Mouse (Mus musculus) forebrain, embryonic 11.5 days (tissue): ENCODE results near the gene Scn9a. TPM values are rescaled to one million over a fixed set of nuclear protein-coding genes. Genes with fewer than 3 reads are reported as not detected.

Source experiments
- ATAC-seq: fragments of 200-750 bp; cut with Nextera tagmentation; replicated peaks from 2 replicates; pipeline ENCODE4 v1.8.0; 2017; ENCODE audit warnings: moderate TSS enrichment; ENCODE audit not compliant: low FRiP score
- DNase-seq: peaks from one replicate; pipeline ENCODE4 v3.0.0-alpha.2; 2017; ENCODE audit warnings: low spot score
- H3K27ac ChIP-seq: fragments of 300-500 bp; sonication (generic); 2 replicates; pipeline ENCODE4 v1.5.1; 2014; ENCODE audit warnings: low read depth, low read length
- H3K27me3 ChIP-seq: fragments of 300-500 bp; sonication (generic); 2 replicates; pipeline ENCODE4 v1.6.1; 2014; ENCODE audit warnings: mild to moderate bottlenecking, low read length, mixed read lengths; ENCODE audit not compliant: control insufficient read depth, insufficient read depth
- H3K36me3 ChIP-seq: fragments of 300-500 bp; sonication (generic); 2 replicates; pipeline ENCODE4 v1.6.1; 2014; ENCODE audit warnings: mild to moderate bottlenecking, low read length, moderate library complexity, mixed read lengths; ENCODE audit not compliant: control insufficient read depth, insufficient read depth
- H3K4me1 ChIP-seq: fragments of 300-500 bp; sonication (generic); replicated peaks from 2 replicates; pipeline ENCODE4 v1.6.1; 2014; ENCODE audit warnings: low read length, mixed read lengths; ENCODE audit not compliant: control insufficient read depth, insufficient read depth
- H3K4me2 ChIP-seq: fragments of 300-500 bp; sonication (generic); 2 replicates; pipeline ENCODE4 v1.6.1; 2014; ENCODE audit warnings: low read depth, mild to moderate bottlenecking, low read length, moderate library complexity, mixed read lengths; ENCODE audit not compliant: severe bottlenecking
- H3K4me3 ChIP-seq: fragments of 300-500 bp; sonication (generic); 2 replicates; pipeline ENCODE4 v1.5.1; 2014; ENCODE audit warnings: low read depth, low read length
- H3K9ac ChIP-seq: fragments of 300-500 bp; sonication (generic); 2 replicates; pipeline ENCODE4 v1.6.1; 2014; ENCODE audit warnings: low read length
- H3K9me3 ChIP-seq: fragments of 300-500 bp; sonication (generic); 2 replicates; pipeline ENCODE4 v1.6.1; 2016; ENCODE audit warnings: low read length, mixed read lengths; ENCODE audit not compliant: control insufficient read depth
- WGBS: fragments of 180-500 bp; shearing (Covaris S2); extraction: QIAGEN DNeasy Blood & Tissue Kit; methylation state at CpG from one replicate; pipeline ENCODE4 v1.1.7; 2014; 5-methylcytosine and 5-hydroxymethylcytosine counted together
- polyA plus RNA-seq: library from polyadenylated mRNA; unstranded; fragments of >200 nt; fragmentation: Nextera tagmentation; extraction: Ambion mirVana; gene quantifications from 2 replicates; pipeline ENCODE4 v1.2.1, GENCODE M21; 2014

The Scn9a gene
- polyA plus RNA-seq = 0.92 and 1.1 TPM in 2 replicates

GRCm38 (mm10) chr2:66634580-66635359 is at the start of gene Scn9a:
Gene Scn9a, minus strand, starts transcription at chr2:66634962.
- WGBS = 2% methylated on average over 28 of the region's 29 CpGs
- DNase-seq = peak; percentile 72
- Histone ChIP-seq H3K27ac (no peak within 1 kb of the TSS), H3K9me3 (no peaks in the 10 kb centered on the region), H3K4me3 (peak within 1 kb of the TSS; percentile 39), H3K4me2 (peak within 1 kb of the TSS; percentile 73), H3K36me3 (no peaks in the 10 kb centered on the region), H3K27me3 (no peaks in the 10 kb centered on the region; the same call in 1 of the 2 replicates), H3K4me1 (no peaks in the 10 kb centered on the region), H3K9ac (peak within 1 kb of the TSS; percentile 51)
- peak; percentile 88 for ATAC-seq

GRCm38 (mm10) chr2:66661988-66662387 is 27.2 kb upstream of the Scn9a start:
- H3K27me3 ChIP-seq = no peaks in the 10 kb centered on the region
- H3K4me1 ChIP-seq = no peaks in the 10 kb centered on the region
- DNase-seq = no peak
- no peaks in the 10 kb centered on the region for H3K36me3 ChIP-seq
- no peaks in the 10 kb centered on the region for H3K9me3 ChIP-seq
- 86% methylated on average over 1 of the region's 1 CpGs for WGBS
- no peak overlapping the region for H3K4me3 ChIP-seq
- no peak overlapping the region for H3K27ac ChIP-seq
- no peak overlapping the region for H3K9ac ChIP-seq
- no peak for ATAC-seq
- H3K4me2 ChIP-seq = no peak overlapping the region

GRCm38 (mm10) chr2:66656430-66656829 is 21.7 kb upstream of the Scn9a start:
- Histone ChIP-seq H3K4me1 (no peaks in the 10 kb centered on the region), H3K9me3 (no peaks in the 10 kb centered on the region), H3K27me3 (no peaks in the 10 kb centered on the region), H3K27ac (no peak overlapping the region), H3K4me2 (no peak overlapping the region), H3K4me3 (no peak overlapping the region), H3K9ac (no peak overlapping the region), H3K36me3 (no peaks in the 10 kb centered on the region)
- 89% methylated on average over 3 of the region's 3 CpGs for WGBS
- no peak for DNase-seq
- no peak for ATAC-seq

GRCm38 (mm10) chr2:66655431-66655830 is 20.7 kb upstream of the Scn9a start:
- WGBS = 87% methylated on average over 2 of the region's 2 CpGs
- no peaks in the 10 kb centered on the region for H3K27me3 ChIP-seq
- no peak for ATAC-seq
- no peak overlapping the region for H3K9ac ChIP-seq
- H3K36me3 ChIP-seq = no peaks in the 10 kb centered on the region
- no peak overlapping the region for H3K27ac ChIP-seq
- H3K4me3 ChIP-seq = no peak overlapping the region
- no peak overlapping the region for H3K4me2 ChIP-seq
- no peaks in the 10 kb centered on the region for H3K9me3 ChIP-seq
- no peaks in the 10 kb centered on the region for H3K4me1 ChIP-seq
- DNase-seq = peak; percentile 48

- peak; percentile 69; the same call in 1 of the 2 replicates for ATAC-seq
- no peaks in the 10 kb centered on the region for H3K4me1 ChIP-seq
- no peak for DNase-seq
- H3K9me3 ChIP-seq = no peaks in the 10 kb centered on the region
- H3K4me2 ChIP-seq = no peak overlapping the region
- H3K4me3 ChIP-seq = no peak overlapping the region
- no peak overlapping the region for H3K27ac ChIP-seq
- H3K9ac ChIP-seq = no peak overlapping the region
- H3K36me3 ChIP-seq = no peaks in the 10 kb centered on the region
- 29% methylated on average over 5 of the region's 5 CpGs for WGBS
- no peaks in the 10 kb centered on the region for H3K27me3 ChIP-seq
Observed at GRCm38 (mm10) chr2:66644384-66644783, 9.6 kb upstream of the Scn9a start.

GRCm38 (mm10) chr2:66632728-66633127 is 2.0 kb downstream of the Scn9a start:
- H3K36me3 ChIP-seq = no peaks in the 10 kb centered on the region
- H3K4me3 ChIP-seq = no peak overlapping the region
- no peak overlapping the region for H3K4me2 ChIP-seq
- H3K9ac ChIP-seq = no peak overlapping the region
- no peaks in the 10 kb centered on the region for H3K4me1 ChIP-seq
- H3K27me3 ChIP-seq = no peaks in the 10 kb centered on the region; the same call in 1 of the 2 replicates
- H3K9me3 ChIP-seq = no peaks in the 10 kb centered on the region
- 32% methylated on average over 5 of the region's 5 CpGs for WGBS
- no peak for DNase-seq
- ATAC-seq = peak; percentile 39; the same call in 1 of the 2 replicates
- H3K27ac ChIP-seq = no peak overlapping the region

- no peak for ATAC-seq
Observed at GRCm38 (mm10) chr2:66611091-66611490, 23.7 kb downstream of the Scn9a start.

GRCm38 (mm10) chr2:66597313-66597712 is 37.4 kb downstream of the Scn9a start:
- ATAC-seq (no peak), DNase-seq (no peak)
- Histone ChIP-seq H3K27me3 (no peaks in the 10 kb centered on the region), H3K4me2 (no peak overlapping the region), H3K9me3 (no peaks in the 10 kb centered on the region), H3K4me1 (no peaks in the 10 kb centered on the region), H3K36me3 (no peaks in the 10 kb centered on the region), H3K27ac (no peak overlapping the region), H3K9ac (no peak overlapping the region), H3K4me3 (no peak overlapping the region)
- WGBS = 93% methylated on average over 6 of the region's 6 CpGs

More at GRCm38 (mm10) chr2:66611091-66611490, 23.7 kb downstream of the Scn9a start:
- Histone ChIP-seq H3K4me2 (no peak overlapping the region), H3K27ac (no peak overlapping the region), H3K9ac (no peak overlapping the region), H3K36me3 (no peaks in the 10 kb centered on the region), H3K27me3 (no peaks in the 10 kb centered on the region), H3K4me3 (no peak overlapping the region), H3K4me1 (no peaks in the 10 kb centered on the region), H3K9me3 (no peaks in the 10 kb centered on the region)
- WGBS = 85% methylated on average over 7 of the region's 7 CpGs
- no peak for DNase-seq

- Histone ChIP-seq H3K27ac (no peak overlapping the region), H3K9me3 (no peaks in the 10 kb centered on the region), H3K9ac (no peak overlapping the region), H3K27me3 (no peaks in the 10 kb centered on the region), H3K4me1 (no peaks in the 10 kb centered on the region), H3K36me3 (no peaks in the 10 kb centered on the region), H3K4me3 (no peak overlapping the region), H3K4me2 (no peak overlapping the region)
- ATAC-seq = no peak
- 92% methylated on average over 5 of the region's 5 CpGs for WGBS
- no peak for DNase-seq
Observed at GRCm38 (mm10) chr2:66596145-66596544, 38.6 kb downstream of the Scn9a start.
